Mouse (Mus musculus): ENCODE measurements at regions not wholly inside any gene's neighbourhood (a gene's known extent, or its start where the extent isn't known, plus 50 kb on each side); places are given as distances from the start of the nearest gene placed in this dataset.

DNA sequence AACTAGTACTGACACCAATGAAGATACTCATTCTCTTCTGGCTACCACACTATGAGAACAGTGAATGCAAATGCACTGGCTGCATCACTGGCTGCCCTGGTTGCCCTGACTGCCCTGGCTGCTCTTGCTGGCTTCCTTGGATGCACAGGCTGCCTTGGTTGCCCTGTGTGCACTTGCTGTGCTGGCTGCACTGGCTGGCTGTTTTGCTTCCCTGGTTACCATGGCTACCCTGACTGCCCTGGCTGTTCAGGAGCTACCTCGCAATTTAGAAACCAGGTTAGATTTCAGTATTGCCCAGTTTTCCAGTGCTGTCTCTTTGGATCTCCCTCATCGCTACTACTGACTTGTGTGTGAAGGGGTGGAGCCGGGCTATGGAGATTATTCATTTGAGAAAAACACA, 175.7 kb downstream of the Fat4 start:
- ATAC-seq (ENCODE audit: insufficient number of reproducible peaks, low FRiP score, low TSS enrichment) = no peak

GRCm38 (mm10) chr3:39065457-39065856, 178.7 kb downstream of the Fat4 start:
- ATAC-seq (ENCODE audit: insufficient number of reproducible peaks, low FRiP score, low TSS enrichment) = no peak

- no peak for ATAC-seq (ENCODE audit: insufficient number of reproducible peaks, low FRiP score, low TSS enrichment)
Measured at GRCm38 (mm10) chr3:39069011-39069410, 182.3 kb downstream of the Fat4 start.

DNA sequence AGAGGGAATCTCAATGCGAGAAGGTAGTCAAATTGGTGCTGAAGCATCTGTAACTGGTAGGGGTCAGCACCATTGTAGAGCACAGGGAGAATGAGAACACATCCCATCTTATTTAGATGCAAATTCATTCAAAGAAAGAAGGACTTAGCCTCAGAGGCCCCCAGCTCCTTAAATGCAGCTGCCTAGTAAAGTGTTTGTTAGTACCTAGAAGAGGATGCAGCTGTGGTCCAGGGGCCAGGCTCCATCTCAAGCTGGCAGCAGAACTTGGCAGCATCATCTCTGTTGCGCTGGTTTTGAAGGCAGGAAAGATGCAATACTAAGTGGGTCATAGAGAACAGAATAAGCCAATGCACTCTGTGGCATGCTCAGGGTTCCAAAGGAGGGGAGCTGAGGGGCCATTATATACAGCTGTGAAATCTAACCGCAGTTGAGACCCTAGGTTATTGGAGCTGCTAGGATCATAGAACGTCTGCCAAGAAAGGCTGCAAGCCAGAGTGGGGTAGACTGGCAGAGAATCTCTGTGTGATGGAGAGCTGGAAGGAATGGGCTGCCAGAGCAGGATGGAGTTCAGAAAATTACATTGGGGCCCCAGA, 196.0 kb downstream of the Fat4 start:
- ATAC-seq (ENCODE audit: insufficient number of reproducible peaks, low FRiP score, low TSS enrichment) = 0 out of 2 replicates have a peak, but pooled peaks have one; percentile 26

GRCm38 (mm10) chr3:39088948-39089347, 202.2 kb downstream of the Fat4 start:
- no peak for ATAC-seq (ENCODE audit: insufficient number of reproducible peaks, low FRiP score, low TSS enrichment)

DNA sequence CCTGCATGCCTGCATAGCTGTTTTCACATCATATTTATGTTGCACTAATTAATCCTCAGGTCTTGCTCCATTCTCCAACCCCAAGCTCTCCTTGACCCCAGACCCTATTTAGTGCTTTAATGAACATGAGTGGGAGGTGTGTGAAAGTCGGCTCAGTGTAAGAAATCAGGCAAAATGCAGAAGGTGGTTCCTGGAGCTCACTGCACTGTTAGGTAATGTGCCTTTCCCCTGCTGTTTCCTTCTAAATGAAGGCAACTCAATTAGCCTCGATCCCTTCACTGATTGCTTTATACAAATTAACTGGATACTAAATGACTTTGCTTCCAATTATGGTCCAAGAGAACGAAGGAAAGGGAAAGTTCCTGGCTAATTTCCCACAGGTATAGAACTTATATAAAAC, 215.6 kb downstream of the Fat4 start:
- no peak for ATAC-seq (ENCODE audit: insufficient number of reproducible peaks, low FRiP score, low TSS enrichment)

DNA sequence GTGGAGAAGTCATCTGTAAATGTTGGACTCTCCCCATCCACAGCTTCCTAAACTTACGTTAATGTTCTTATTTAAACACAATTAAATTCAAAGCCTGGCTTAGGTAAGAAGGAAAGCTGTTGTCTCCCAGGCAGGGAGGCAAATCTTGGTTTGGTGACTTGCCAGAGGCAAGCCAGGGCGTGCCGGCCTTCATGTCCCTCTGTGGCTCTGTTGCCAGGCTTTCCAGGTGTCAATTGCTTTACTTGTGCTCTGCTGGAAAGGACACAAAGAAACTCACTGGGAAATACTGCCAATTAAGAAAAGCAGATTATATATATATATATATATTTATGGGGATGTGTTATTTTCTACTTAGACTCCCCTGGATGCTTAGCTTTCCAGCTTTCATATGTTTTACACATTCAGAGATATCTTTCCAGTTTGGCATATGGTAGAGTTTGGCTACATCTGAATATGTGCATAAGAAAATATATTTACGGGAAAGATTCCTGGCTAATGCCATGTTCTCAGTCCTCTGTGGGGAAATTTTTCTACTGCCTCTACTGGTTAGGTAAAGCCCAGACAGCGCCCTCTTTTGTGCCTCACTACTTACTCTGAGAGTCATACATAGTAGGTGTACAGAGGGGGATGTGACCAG, 223.1 kb downstream of the Fat4 start:
- ATAC-seq (ENCODE audit: insufficient number of reproducible peaks, low FRiP score, low TSS enrichment) = no peak

GRCm38 (mm10) chr3:39114056-39114455, 227.3 kb downstream of the Fat4 start:
- no peak for ATAC-seq (ENCODE audit: insufficient number of reproducible peaks, low FRiP score, low TSS enrichment)

DNA sequence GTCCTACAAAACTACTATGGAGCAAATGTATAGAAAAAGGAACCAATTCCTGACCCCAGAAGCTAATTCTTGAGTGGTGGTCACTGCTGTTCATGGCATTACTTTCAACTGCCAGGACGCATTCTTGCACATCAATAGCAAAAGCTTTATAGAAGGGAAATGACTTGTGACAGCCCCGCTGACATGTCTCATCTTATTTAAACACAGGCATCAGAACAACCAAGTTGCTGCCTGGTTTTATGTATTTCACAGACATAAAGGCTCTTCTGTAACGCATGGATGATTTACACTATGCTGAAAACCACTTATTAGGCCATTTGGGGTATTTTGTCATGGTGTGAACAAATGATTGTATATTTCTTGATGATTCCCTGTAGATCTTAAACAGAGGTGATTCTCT, 228.1 kb downstream of the Fat4 start:
- no peak for ATAC-seq (ENCODE audit: insufficient number of reproducible peaks, low FRiP score, low TSS enrichment)

DNA sequence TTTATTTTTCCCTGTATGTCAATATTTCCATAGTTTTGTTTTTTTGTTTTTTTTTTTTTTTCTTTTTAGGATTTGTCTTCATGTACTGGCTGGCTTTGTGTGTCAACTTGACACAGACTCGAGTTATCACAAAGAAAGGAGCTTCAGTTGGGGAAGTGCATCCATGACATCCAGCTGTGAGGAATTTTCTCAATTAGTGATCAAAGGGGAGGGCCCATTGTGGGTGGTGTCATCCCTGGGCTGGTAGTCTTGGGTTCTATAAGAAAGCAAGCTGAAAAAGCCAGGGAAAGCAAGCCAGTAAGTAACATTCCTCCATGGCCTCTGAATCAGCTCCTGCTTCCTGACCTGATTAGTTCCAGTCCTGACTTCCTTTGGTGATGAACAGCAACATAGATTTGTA, 228.7 kb downstream of the Fat4 start:
- no peak for ATAC-seq (ENCODE audit: insufficient number of reproducible peaks, low FRiP score, low TSS enrichment)

- no peak for ATAC-seq (ENCODE audit: insufficient number of reproducible peaks, low FRiP score, low TSS enrichment)
Measured at GRCm38 (mm10) chr3:39122250-39122649, 235.5 kb downstream of the Fat4 start.

DNA sequence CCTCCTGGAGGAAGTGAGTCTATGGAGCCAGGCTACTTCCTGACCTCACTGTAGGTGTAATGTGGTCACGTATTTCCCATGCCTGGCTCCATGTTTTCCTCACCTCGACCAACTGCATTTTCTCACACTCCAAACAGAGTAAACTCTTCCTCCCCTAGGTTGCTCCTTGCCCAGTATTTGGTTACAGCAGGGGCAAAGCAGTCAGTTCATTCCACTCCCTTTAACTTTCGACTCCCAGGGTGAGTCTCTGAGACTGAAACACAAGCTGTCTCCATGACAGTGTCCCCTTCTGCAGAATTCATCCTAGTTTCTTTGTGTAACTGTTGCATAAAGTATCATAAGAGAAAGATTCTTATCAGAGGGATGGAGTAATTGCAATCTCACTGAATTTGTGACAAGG, 243.8 kb downstream of the Fat4 start:
- no peak for ATAC-seq (ENCODE audit: insufficient number of reproducible peaks, low FRiP score, low TSS enrichment)

DNA sequence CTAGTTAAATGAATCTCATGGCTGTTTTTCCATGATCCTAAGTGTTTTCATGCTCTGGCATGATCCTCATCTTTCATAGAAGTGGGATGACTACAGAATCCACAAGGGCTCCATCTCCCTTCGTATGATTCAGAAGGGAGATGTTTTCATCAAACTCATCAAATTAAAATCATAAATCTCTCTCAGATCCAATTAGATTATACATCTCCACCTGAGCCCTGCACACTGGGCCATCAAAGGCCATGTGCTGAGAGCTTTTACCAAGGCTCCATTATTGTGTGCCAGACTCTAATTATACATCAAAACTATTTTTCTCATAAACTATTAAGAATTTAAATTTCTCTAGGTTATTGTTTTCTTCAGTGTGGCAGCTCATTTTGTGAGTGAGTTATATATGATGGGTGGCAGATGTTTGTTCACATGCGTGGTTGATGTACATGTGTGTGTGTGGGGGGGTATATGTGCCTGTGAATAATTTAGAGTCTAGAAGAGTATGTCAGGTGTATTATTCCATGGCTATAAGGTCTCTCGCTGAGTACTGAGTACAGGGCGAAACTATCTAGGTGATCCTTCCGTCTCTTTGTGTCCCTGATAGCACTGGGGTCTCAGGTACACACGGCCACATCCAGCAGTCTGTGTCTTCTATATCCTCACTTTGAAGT, 278.4 kb downstream of the Fat4 start:
- no peak for ATAC-seq (ENCODE audit: insufficient number of reproducible peaks, low FRiP score, low TSS enrichment)

- ATAC-seq (ENCODE audit: insufficient number of reproducible peaks, low FRiP score, low TSS enrichment) = no peak
Measured at GRCm38 (mm10) chr3:39182646-39183045, 295.9 kb downstream of the Fat4 start.

DNA sequence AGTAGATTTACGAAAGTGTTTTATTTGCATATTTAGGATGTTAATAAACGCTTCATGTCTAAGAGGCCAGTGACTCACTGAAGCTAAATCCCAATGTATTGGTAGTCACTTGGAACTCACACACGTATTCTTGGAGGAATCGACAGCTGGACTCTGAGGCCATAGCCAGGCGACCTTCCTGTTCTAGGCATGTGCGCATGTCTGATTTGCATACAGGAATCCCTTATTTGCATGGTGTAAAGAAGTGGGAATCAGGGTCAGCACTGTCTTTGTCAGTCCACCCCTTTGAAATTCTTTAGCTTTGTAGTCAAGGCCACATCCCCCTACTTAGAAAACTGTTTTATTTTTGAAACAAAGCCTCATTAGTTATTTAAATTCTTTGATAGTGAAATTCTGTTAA, 308.4 kb downstream of the Fat4 start:
- no peak for ATAC-seq (ENCODE audit: insufficient number of reproducible peaks, low FRiP score, low TSS enrichment)

GRCm38 (mm10) chr3:39202662-39203061, 315.9 kb downstream of the Fat4 start:
- no peak for ATAC-seq (ENCODE audit: insufficient number of reproducible peaks, low FRiP score, low TSS enrichment)

DNA sequence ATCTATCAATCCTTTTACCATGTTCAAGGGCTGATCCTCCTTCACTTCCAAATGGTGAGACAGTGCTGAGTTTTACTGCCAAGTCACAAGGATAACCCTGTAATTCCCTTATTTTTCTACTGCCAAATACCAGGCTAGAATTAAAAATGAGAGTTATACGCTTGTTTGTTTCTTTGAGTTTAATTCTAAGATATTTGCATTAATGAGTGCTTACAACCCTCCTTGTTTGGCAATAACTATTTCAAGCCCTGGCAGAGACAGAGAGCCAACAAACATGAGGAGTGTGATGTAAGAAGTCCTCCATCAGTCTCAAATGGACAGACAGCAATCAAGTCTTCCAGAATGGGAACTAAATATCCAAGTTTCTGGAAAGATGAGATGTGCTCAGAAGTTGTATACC, 321.9 kb downstream of the Fat4 start:
- ATAC-seq (ENCODE audit: insufficient number of reproducible peaks, low FRiP score, low TSS enrichment) = no peak

DNA sequence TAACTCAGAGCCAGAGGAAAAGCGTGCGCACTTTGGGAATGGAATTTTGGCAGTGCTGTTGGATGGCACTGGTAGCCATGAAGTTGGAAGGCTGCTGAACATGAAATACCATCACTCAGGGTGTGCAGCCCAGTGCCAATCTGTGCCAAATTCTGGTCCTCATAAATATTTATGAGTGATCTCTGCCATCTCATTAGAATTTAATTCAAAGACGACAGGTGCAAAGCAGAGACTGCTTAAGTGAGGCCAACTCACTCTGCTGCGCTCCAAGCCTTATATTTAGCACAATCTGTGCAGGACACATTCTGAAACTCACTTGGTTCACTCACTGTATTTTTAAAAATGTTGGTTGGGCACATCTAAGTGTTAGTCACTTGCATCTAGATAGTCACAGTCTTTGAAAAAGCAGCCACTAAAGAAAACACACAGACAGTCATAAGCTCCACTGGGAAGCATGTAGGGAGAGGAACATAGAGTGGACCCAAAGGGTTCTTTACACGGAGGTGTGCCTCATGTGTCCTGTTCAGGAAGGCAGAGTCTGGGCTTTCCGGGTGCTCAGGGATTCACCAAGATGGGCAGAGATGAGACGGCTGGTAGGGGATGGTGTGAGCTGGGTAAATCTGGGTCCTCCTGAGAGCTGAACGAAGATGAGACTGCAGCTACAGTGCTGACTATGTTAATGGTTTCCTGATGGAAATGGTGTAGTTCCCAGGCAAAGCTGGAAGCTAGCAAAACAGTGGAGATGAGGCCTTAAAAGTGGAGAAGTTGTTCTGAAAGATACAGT, 322.8 kb downstream of the Fat4 start:
- ATAC-seq (ENCODE audit: insufficient number of reproducible peaks, low FRiP score, low TSS enrichment) = no peak

DNA sequence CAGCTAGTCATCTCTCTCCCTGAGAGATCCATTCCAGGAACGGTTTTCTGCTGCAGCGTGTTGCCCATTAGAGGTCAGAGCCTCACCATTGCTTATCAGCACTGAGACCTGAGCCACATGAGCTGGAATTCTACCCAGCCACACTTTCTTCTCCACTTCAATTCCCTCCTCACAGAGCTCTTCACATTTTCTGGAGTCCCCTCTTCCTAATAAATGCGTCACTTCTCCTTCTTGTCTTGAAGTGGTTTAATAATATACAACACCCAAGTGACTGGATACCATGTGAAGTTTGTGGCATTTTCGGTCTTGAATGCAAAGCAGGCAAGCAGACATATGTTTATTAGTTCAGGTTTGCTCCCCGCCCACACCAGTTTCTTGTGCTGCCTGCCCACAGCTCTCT, 324.9 kb downstream of the Fat4 start:
- ATAC-seq (ENCODE audit: insufficient number of reproducible peaks, low FRiP score, low TSS enrichment) = no peak

DNA sequence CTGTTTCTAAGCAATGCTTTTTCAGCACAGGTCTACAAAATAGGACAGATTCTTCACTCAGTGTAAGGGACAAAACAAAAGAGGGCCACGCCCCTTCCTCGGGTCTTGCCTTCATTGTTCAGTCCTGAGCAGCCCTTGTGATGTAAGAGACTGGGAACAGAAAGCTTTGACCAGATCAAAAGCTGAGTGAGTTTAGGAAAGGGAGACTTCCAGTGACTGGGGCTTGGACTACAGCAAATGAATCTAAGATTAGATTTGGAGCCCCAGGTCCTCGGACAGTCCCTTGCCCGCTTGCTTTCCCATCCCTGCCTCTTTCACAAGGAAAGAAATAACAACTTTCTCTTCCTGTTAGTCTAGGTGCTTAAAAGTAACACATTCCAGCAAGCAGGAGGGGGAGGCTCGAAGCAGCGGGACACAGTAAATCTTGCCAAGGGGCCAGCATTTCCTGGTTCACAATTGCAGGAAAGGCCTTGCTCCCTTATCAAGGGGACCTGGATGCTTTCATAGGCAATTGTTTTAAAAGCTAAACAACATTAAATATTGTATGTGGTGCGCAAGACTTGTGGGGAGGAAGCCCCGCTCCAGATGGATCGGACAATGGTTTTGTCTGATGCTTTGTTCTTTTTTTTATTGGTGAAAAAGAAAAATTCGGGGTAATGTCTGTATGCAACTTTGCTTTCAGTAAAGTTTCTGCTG, 333.4 kb downstream of the Fat4 start:
- ATAC-seq (ENCODE audit: insufficient number of reproducible peaks, low FRiP score, low TSS enrichment) = no peak

GRCm38 (mm10) chr3:39220707-39221034, 333.9 kb downstream of the Fat4 start:
- ATAC-seq (ENCODE audit: insufficient number of reproducible peaks, low FRiP score, low TSS enrichment) = no peak

All from cerebellum, adult (tissue).